Mouse (Mus musculus): ENCODE measurements around the gene Atp5l. TPM values are rescaled to one million over a fixed set of nuclear protein-coding genes. Genes with fewer than 3 reads are reported as not detected.

Atp5l gene
- polyA plus RNA-seq, 1 experiment from 2014 or later = 618 TPM

- 62% methylated on average over 4 of the region's 4 CpGs for WGBS
- no peak for ATAC-seq (ENCODE audit: insufficient read depth)
- H3K9ac ChIP-seq = no peak overlapping the region
- no peak for TF ChIP-seq CTCF (IDR thresholded peaks at IDR 0.05; ENCODE audit: low read depth)
- H3K36me3 ChIP-seq (ENCODE audit: insufficient read depth) = no peaks in the 10 kb centered on the region
- no peak overlapping the region for H3K4me2 ChIP-seq
- H3K4me1 ChIP-seq (ENCODE audit: insufficient read depth) = no peaks in the 10 kb centered on the region
- no peak for DNase-seq
- H3K9me3 ChIP-seq (ENCODE audit: low read depth, low read length) = no peaks in the 10 kb centered on the region
- H3K27ac ChIP-seq (ENCODE audit: low read depth) = no peak overlapping the region
- no peak overlapping the region for H3K4me3 ChIP-seq (ENCODE audit: low read depth, low read length)
- H3K27me3 ChIP-seq (ENCODE audit: insufficient read depth, low read length) = no peaks in the 10 kb centered on the region
These were observed 23.5 kb downstream of the Atp5l start for GRCm38 (mm10) chr9:44897024-44897423.

GRCm38 (mm10) chr9:44892664-44893063 lies 27.9 kb downstream of the Atp5l start:
- Histone ChIP-seq H3K27ac (ENCODE audit: low read depth) (no peak overlapping the region), H3K27me3 (ENCODE audit: insufficient read depth, low read length) (no peaks in the 10 kb centered on the region), H3K4me3 (ENCODE audit: low read depth, low read length) (no peak overlapping the region), H3K9me3 (ENCODE audit: low read depth, low read length) (no peaks in the 10 kb centered on the region), H3K36me3 (ENCODE audit: insufficient read depth) (no peaks in the 10 kb centered on the region), H3K9ac (no peak overlapping the region), H3K4me1 (ENCODE audit: insufficient read depth) (no peaks in the 10 kb centered on the region), H3K4me2 (no peak overlapping the region)
- TF ChIP-seq CTCF (IDR thresholded peaks at IDR 0.05; ENCODE audit: low read depth) = no peak
- 49% methylated on average over 3 of the region's 3 CpGs for WGBS
- ATAC-seq (ENCODE audit: insufficient read depth) = no peak
- DNase-seq = no peak

GRCm38 (mm10) chr9:44891210-44891609 lies 29.3 kb downstream of the Atp5l start:
- WGBS = 81% methylated on average over 6 of the region's 6 CpGs
- H3K4me2 ChIP-seq = no peak overlapping the region

GRCm38 (mm10) chr9:44890122-44890521 lies 30.4 kb downstream of the Atp5l start:
- Histone ChIP-seq H3K36me3 (ENCODE audit: insufficient read depth) (no peaks in the 10 kb centered on the region), H3K9me3 (ENCODE audit: low read depth, low read length) (no peaks in the 10 kb centered on the region), H3K27ac (ENCODE audit: low read depth) (no peak overlapping the region), H3K27me3 (ENCODE audit: insufficient read depth, low read length) (no peaks in the 10 kb centered on the region), H3K4me3 (ENCODE audit: low read depth, low read length) (no peak overlapping the region), H3K4me1 (ENCODE audit: insufficient read depth) (no peaks in the 10 kb centered on the region), H3K4me2 (no peak overlapping the region), H3K9ac (no peak overlapping the region)
- TF ChIP-seq CTCF (IDR thresholded peaks at IDR 0.05; ENCODE audit: low read depth) = no peak
- WGBS = 42% methylated on average over 2 of the region's 2 CpGs
- no peak for DNase-seq
- no peak for ATAC-seq (ENCODE audit: insufficient read depth)

More at GRCm38 (mm10) chr9:44891210-44891609, 29.3 kb downstream of the Atp5l start:
- no peak for DNase-seq
- H3K27me3 ChIP-seq (ENCODE audit: insufficient read depth, low read length) = no peaks in the 10 kb centered on the region
- no peak for ATAC-seq (ENCODE audit: insufficient read depth)
- no peaks in the 10 kb centered on the region for H3K4me1 ChIP-seq (ENCODE audit: insufficient read depth)
- no peak overlapping the region for H3K9ac ChIP-seq
- no peak overlapping the region for H3K4me3 ChIP-seq (ENCODE audit: low read depth, low read length)
- no peaks in the 10 kb centered on the region for H3K9me3 ChIP-seq (ENCODE audit: low read depth, low read length)
- no peak overlapping the region for H3K27ac ChIP-seq (ENCODE audit: low read depth)
- no peaks in the 10 kb centered on the region for H3K36me3 ChIP-seq (ENCODE audit: insufficient read depth)
- TF ChIP-seq CTCF (IDR thresholded peaks at IDR 0.05; ENCODE audit: low read depth) = no peak

GRCm38 (mm10) chr9:44888114-44888624 lies 32.4 kb downstream of the Atp5l start:
- DNase-seq = no peak
- ATAC-seq (ENCODE audit: insufficient read depth) = no peak
- TF ChIP-seq CTCF (IDR thresholded peaks at IDR 0.05; ENCODE audit: low read depth) = no peak
- Histone ChIP-seq H3K4me1 (ENCODE audit: insufficient read depth) (no peaks in the 10 kb centered on the region), H3K4me2 (no peak overlapping the region), H3K9ac (no peak overlapping the region), H3K4me3 (ENCODE audit: low read depth, low read length) (no peak overlapping the region), H3K36me3 (ENCODE audit: insufficient read depth) (no peaks in the 10 kb centered on the region), H3K9me3 (ENCODE audit: low read depth, low read length) (no peaks in the 10 kb centered on the region), H3K27ac (ENCODE audit: low read depth) (no peak overlapping the region), H3K27me3 (ENCODE audit: insufficient read depth, low read length) (no peaks in the 10 kb centered on the region)
- WGBS = 82% methylated on average over 7 of the region's 7 CpGs

- peak overlapping the region; percentile 98 for H3K4me3 ChIP-seq (ENCODE audit: low read depth, low read length)
- no peaks in the 10 kb centered on the region for H3K9me3 ChIP-seq (ENCODE audit: low read depth, low read length)
- H3K27me3 ChIP-seq (ENCODE audit: insufficient read depth, low read length) = no peaks in the 10 kb centered on the region
- H3K36me3 ChIP-seq (ENCODE audit: insufficient read depth) = no peaks in the 10 kb centered on the region
- under 1% methylated on average over 21 of the region's 21 CpGs for WGBS
- peak; percentile 57 for DNase-seq
- peak overlapping the region; percentile 73 for H3K9ac ChIP-seq
- peaks cover 8% of the 10 kb centered on the region for H3K4me1 ChIP-seq (ENCODE audit: insufficient read depth)
- H3K27ac ChIP-seq (ENCODE audit: low read depth) = peak overlapping the region; percentile 98; the same call in 1 of the 2 replicates
- peak overlapping the region; percentile 100 for H3K4me2 ChIP-seq
- no peak for TF ChIP-seq CTCF (IDR thresholded peaks at IDR 0.05; ENCODE audit: low read depth)
- ATAC-seq (ENCODE audit: insufficient read depth) = no peak
These were observed 37.5 kb downstream of the Atp5l start for GRCm38 (mm10) chr9:44882981-44883569.

- H3K4me2 ChIP-seq = peak overlapping the region; percentile 100
- peak overlapping the region; percentile 73 for H3K9ac ChIP-seq
- H3K27me3 ChIP-seq (ENCODE audit: insufficient read depth, low read length) = no peaks in the 10 kb centered on the region
- H3K4me1 ChIP-seq (ENCODE audit: insufficient read depth) = peaks cover 8% of the 10 kb centered on the region
- DNase-seq = peak; percentile 80
- under 1% methylated on average over 26 of the region's 27 CpGs for WGBS
- ATAC-seq (ENCODE audit: insufficient read depth) = peak; percentile 72
- no peaks in the 10 kb centered on the region for H3K9me3 ChIP-seq (ENCODE audit: low read depth, low read length)
- peak; percentile 41 for TF ChIP-seq CTCF (IDR thresholded peaks at IDR 0.05; ENCODE audit: low read depth)
- H3K4me3 ChIP-seq (ENCODE audit: low read depth, low read length) = peak overlapping the region; percentile 98
- H3K27ac ChIP-seq (ENCODE audit: low read depth) = peak overlapping the region; percentile 98
- no peaks in the 10 kb centered on the region for H3K36me3 ChIP-seq (ENCODE audit: insufficient read depth)
These were observed 38.0 kb downstream of the Atp5l start for GRCm38 (mm10) chr9:44882436-44882980.
